Mouse (Mus musculus) neural tube, embryonic 13.5 days (tissue): ENCODE measurements around the gene Tet1. TPM values are rescaled to one million over a fixed set of nuclear protein-coding genes. Genes with fewer than 3 reads are reported as not detected.
"Not testable (repeated sequence)": the region's sequence is repeated elsewhere in the genome, so short reads cannot be mapped to it uniquely, and the experiment has no call there.

Source experiments
- ATAC-seq: fragments of 200-750 bp; cut with Nextera tagmentation; 2 replicates; pipeline ENCODE4 v1.8.0; 2017; ENCODE audit warnings: low read depth, mild to moderate bottlenecking, moderate TSS enrichment, moderate library complexity
- H3K27ac ChIP-seq: fragments of 300-500 bp; sonication (generic); replicated peaks from 2 replicates; pipeline ENCODE4 v1.5.1; 2015; ENCODE audit warnings: moderate library complexity, mild to moderate bottlenecking, inconsistent platforms
- H3K27me3 ChIP-seq: fragments of 300-500 bp; sonication (generic); 2 replicates; pipeline ENCODE4 v1.6.1; 2015; ENCODE audit warnings: mild to moderate bottlenecking, inconsistent platforms
- H3K36me3 ChIP-seq: fragments of 300-500 bp; sonication (generic); 2 replicates; pipeline ENCODE4 v1.6.1; 2015; ENCODE audit warnings: mild to moderate bottlenecking, inconsistent platforms
- H3K4me1 ChIP-seq: fragments of 300-500 bp; sonication (generic); replicated peaks from 2 replicates; pipeline ENCODE4 v1.6.1; 2015; ENCODE audit warnings: inconsistent platforms
- H3K4me2 ChIP-seq: fragments of 300-500 bp; sonication (generic); 2 replicates; pipeline ENCODE4 v1.6.1; 2015; ENCODE audit warnings: inconsistent platforms, mild to moderate bottlenecking, moderate library complexity
- H3K4me3 ChIP-seq: fragments of 300-500 bp; sonication (generic); 2 replicates; pipeline ENCODE4 v1.5.1; 2015; ENCODE audit warnings: mild to moderate bottlenecking, inconsistent platforms
- H3K9ac ChIP-seq: fragments of 300-500 bp; sonication (generic); 2 replicates; pipeline ENCODE4 v1.6.1; 2015; ENCODE audit warnings: moderate library complexity, mild to moderate bottlenecking, inconsistent platforms
- H3K9me3 ChIP-seq: fragments of 300-500 bp; sonication (generic); 2 replicates; pipeline ENCODE4 v1.6.1; 2016; ENCODE audit warnings: inconsistent platforms
- WGBS: fragments of 180-500 bp; shearing (Covaris S2); methylation state at CpG from one replicate; pipeline ENCODE4 v1.1.7; 2015; 5-methylcytosine and 5-hydroxymethylcytosine counted together
- polyA plus RNA-seq: library from polyadenylated mRNA; unstranded; fragments of >200 nt; fragmentation: Nextera tagmentation; extraction: Ambion mirVana; gene quantifications from 2 replicates; pipeline ENCODE4 v1.2.1, GENCODE M21; 2015

Tet1 gene
- polyA plus RNA-seq, 1 experiment from 2014 or later, result 30.4 TPM

DNA sequence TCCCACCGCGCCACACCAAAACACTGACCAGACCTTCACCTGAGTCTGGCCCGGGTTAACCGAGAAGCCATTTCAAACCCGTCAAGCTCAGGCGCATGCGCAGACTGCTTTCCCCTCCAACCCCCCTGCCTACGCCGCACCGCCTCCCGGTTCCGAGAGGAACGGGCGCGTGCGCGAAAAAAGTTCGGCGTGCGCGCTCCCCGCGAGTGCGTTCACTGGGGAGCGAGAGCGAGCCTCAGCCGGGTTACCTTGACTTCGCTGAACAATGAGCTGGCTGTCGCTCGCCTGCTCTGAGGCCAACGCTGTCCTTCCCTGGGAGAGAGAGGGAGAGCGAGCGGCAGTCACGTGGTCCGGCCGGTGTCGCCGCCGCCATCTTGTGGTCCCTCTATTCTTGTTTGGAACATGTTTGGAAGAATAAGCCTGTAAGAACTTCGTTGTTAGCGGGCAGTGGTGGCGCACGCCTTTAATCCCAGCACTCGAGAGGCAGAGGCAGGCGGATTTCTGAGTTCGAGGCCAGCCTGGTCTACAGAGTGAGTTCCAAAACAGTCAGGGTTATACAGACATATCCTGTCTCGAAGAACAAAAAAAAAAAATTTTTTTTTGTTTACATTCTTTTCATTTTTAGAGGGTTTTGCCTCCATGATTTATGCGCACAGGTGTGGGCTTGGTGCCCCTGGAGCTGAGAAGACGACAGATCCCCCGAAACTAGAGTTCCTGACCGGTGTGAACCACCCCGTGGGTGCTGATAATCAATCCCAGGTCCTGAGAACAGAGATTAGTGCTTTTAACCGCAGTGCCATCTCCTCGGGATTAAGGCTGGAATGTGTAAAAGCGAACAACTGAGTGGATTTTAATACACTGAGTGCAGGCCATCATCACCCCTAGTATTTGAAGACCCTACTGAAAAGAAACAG, 116.4 kb downstream of the Tet1 start, which contains the start of gene Ccar1:
TSS of gene Ccar1 (minus strand) at position 110 of the 914 bp plus-strand sequence.
- Histone ChIP-seq H3K36me3 (peaks cover 30% of the 10 kb centered on the region), H3K9ac (peak within 1 kb of the TSS; percentile 98), H3K4me2 (peak within 1 kb of the TSS; percentile 75), H3K4me1 (peaks cover 38% of the 10 kb centered on the region), H3K27me3 (no peaks in the 10 kb centered on the region), H3K9me3 (no peaks in the 10 kb centered on the region), H3K27ac (peak within 1 kb of the TSS; percentile 97), H3K4me3 (peak within 1 kb of the TSS; percentile 95)
- 4% methylated on average over 55 of the region's 55 CpGs for WGBS
- ATAC-seq, result peak; percentile 99

GRCm38 (mm10) chr10:62791251-62792176, 117.3 kb downstream of the Tet1 start:
- peak overlapping the region; percentile 95 for H3K4me3 ChIP-seq
- H3K27me3 ChIP-seq, result no peaks in the 10 kb centered on the region
- H3K27ac ChIP-seq, result peak overlapping the region; percentile 97
- H3K9ac ChIP-seq, result peak overlapping the region; percentile 98
- no peaks in the 10 kb centered on the region for H3K9me3 ChIP-seq
- ATAC-seq, result peak; percentile 88
- under 1% methylated on average over 70 of the region's 78 CpGs for WGBS
- H3K36me3 ChIP-seq, result peaks cover 39% of the 10 kb centered on the region
- H3K4me1 ChIP-seq, result peaks cover 42% of the 10 kb centered on the region
- H3K4me2 ChIP-seq, result peak overlapping the region; percentile 75

DNA sequence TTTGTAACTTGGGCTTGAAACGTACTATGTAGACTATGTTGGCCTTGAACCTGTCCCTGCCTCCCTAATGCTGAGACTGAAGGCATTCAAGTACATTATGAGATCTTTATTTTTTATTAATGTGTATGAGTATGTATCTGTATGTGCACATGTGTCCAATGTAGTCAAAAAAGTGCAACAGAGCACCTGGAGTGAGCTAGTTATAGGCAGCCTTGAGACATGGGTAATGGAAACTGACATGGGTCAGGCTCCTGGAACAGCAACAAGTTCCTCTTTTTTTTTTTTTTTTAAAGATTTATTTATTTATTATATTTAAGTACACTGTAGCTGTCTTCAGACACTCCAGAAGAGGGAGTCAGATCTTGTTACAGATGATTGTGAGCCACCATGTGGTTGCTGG, 127.0 kb downstream of the Tet1 start:
- not testable (repeated sequence) for H3K9ac ChIP-seq, H3K9me3 ChIP-seq, ATAC-seq, H3K27me3 ChIP-seq, H3K27ac ChIP-seq, H3K4me2 ChIP-seq, H3K4me1 ChIP-seq, H3K4me3 ChIP-seq
- 94% methylated on average over 1 of the region's 1 CpGs for WGBS
- peaks cover 96% of the 10 kb centered on the region for H3K36me3 ChIP-seq

Other genes with a start within 250 kb of the Tet1 start
- gene Stox1, start 182.9 kb downstream of the Tet1 start, polyA plus RNA-seq, result 2.2 and 3.3 TPM in 2 replicates
- gene Ccar1, start 116.7 kb downstream of the Tet1 start, polyA plus RNA-seq, result 102 and 116 TPM in 2 replicates
- 15.4 and 15.7 TPM in 2 replicates for gene Slc25a16, start 11.6 kb upstream of the Tet1 start, polyA plus RNA-seq
- 5.8 and 6.4 TPM in 2 replicates for gene Dna2, start 38.0 kb upstream of the Tet1 start, polyA plus RNA-seq
- gene Rufy2, start 71.2 kb upstream of the Tet1 start, polyA plus RNA-seq, result 55.8 and 57.3 TPM in 2 replicates
- 165 and 189 TPM in 2 replicates for gene Hnrnph3, start 115.2 kb upstream of the Tet1 start, polyA plus RNA-seq
- gene Pbld2, start 115.3 kb upstream of the Tet1 start, polyA plus RNA-seq, result 0.84 and 1.5 TPM in 2 replicates
- 0.56 and 0.99 TPM in 2 replicates for gene Pbld1, start 151.2 kb upstream of the Tet1 start, polyA plus RNA-seq
- 0.36 and 0.89 TPM in 2 replicates for gene Atoh7, start 190.7 kb upstream of the Tet1 start, polyA plus RNA-seq